Mouse (Mus musculus) bone marrow macrophage, adult 2 months (primary cell): Measurements from ENCODE around the gene Rnf114.

ENCODE experiments used
- CTCF ChIP-seq: IDR thresholded peaks from 2 replicates; pipeline ENCODE4 v1.5.1; 2012; ENCODE audit warnings: low read depth, mild to moderate bottlenecking, low read length, moderate library complexity
- POLR2A ChIP-seq: IDR thresholded peaks from 2 replicates; pipeline ENCODE4 v1.6.1; 2012; ENCODE audit warnings: mild to moderate bottlenecking, low read depth, low read length, borderline replicate concordance

- TF ChIP-seq POLR2A (no peak), CTCF (no peak)
Observed at GRCm38 (mm10) chr2:167465951-167466350, 26.5 kb upstream of the Rnf114 start.
